Mouse (Mus musculus): ENCODE measurements around the gene Tspo2. TPM values are rescaled to one million over a fixed set of nuclear protein-coding genes. Genes with fewer than 3 reads are reported as not detected.

Gene Tspo2
- polyA plus RNA-seq, 1 experiment from 2014 or later = 0.61 TPM

DNA sequence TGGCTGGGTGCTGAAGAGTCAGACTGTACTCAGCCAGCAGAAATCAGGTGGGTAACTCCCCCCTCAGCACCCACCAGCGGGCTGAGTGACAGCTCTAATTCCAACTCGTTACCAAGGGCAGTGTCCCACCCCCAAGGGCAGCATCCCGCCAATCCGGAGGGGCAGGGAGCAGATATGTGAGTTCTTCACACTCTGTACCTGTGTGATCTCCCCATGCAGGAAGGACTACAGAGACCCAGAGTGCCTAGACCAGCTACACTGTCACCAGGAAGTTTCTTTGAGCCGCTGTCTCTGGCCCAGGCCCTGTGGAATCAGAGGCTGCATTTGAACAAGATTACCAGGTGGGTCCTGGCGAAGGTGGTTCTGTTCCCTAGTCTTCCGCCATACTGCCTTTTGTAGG, 2.9 kb upstream of the Tspo2 start:
- H3K27ac ChIP-seq (ENCODE audit: low read depth, low read length) = no peak overlapping the region
- ATAC-seq (ENCODE audit: low FRiP score) (no peak), DNase-seq (ENCODE audit: low spot score, missing footprints) (no peak)
- WGBS = 54% methylated on average over 7 of the region's 7 CpGs
- no peaks in the 10 kb centered on the region for H3K9me3 ChIP-seq (ENCODE audit: control insufficient read depth, low read length)
- H3K9ac ChIP-seq (ENCODE audit: low read length) = no peak overlapping the region
- no peaks in the 10 kb centered on the region for H3K27me3 ChIP-seq (ENCODE audit: control insufficient read depth, insufficient read depth, low read length)
- H3K4me3 ChIP-seq (ENCODE audit: low read depth, low read length) = no peak overlapping the region
- no peak overlapping the region for H3K4me2 ChIP-seq
- no peaks in the 10 kb centered on the region for H3K36me3 ChIP-seq (ENCODE audit: control insufficient read depth, insufficient read depth, low read length)
- H3K4me1 ChIP-seq (ENCODE audit: control insufficient read depth, insufficient read depth, low read length) = no peaks in the 10 kb centered on the region

- H3K9ac ChIP-seq (ENCODE audit: low read length) = no peak overlapping the region
- no peak overlapping the region for H3K4me3 ChIP-seq (ENCODE audit: low read depth, low read length)
- no peak overlapping the region for H3K27ac ChIP-seq (ENCODE audit: low read depth, low read length)
- DNase-seq (ENCODE audit: low spot score, missing footprints) (peak; percentile 74), ATAC-seq (ENCODE audit: low FRiP score) (no peak)
- 78% methylated on average over 7 of the region's 7 CpGs for WGBS
- H3K27me3 ChIP-seq (ENCODE audit: control insufficient read depth, insufficient read depth, low read length) = no peaks in the 10 kb centered on the region
- no peaks in the 10 kb centered on the region for H3K36me3 ChIP-seq (ENCODE audit: control insufficient read depth, insufficient read depth, low read length)
- H3K4me1 ChIP-seq (ENCODE audit: control insufficient read depth, insufficient read depth, low read length) = no peaks in the 10 kb centered on the region
- no peaks in the 10 kb centered on the region for H3K9me3 ChIP-seq (ENCODE audit: control insufficient read depth, low read length)
- H3K4me2 ChIP-seq = no peak overlapping the region
Measured at GRCm38 (mm10) chr17:48453489-48453888, 2.2 kb upstream of the Tspo2 start.

GRCm38 (mm10) chr17:48451753-48452444, 577 bp upstream of the Tspo2 start:
- Histone ChIP-seq H3K4me1 (ENCODE audit: control insufficient read depth, insufficient read depth, low read length) (no peaks in the 10 kb centered on the region), H3K9me3 (ENCODE audit: control insufficient read depth, low read length) (no peaks in the 10 kb centered on the region), H3K9ac (ENCODE audit: low read length) (no peak overlapping the region), H3K36me3 (ENCODE audit: control insufficient read depth, insufficient read depth, low read length) (no peaks in the 10 kb centered on the region), H3K4me2 (no peak overlapping the region), H3K4me3 (ENCODE audit: low read depth, low read length) (no peak overlapping the region), H3K27ac (ENCODE audit: low read depth, low read length) (no peak overlapping the region), H3K27me3 (ENCODE audit: control insufficient read depth, insufficient read depth, low read length) (no peaks in the 10 kb centered on the region)
- no peak for ATAC-seq (ENCODE audit: low FRiP score)
- no peak for DNase-seq (ENCODE audit: low spot score, missing footprints)
- WGBS = 74% methylated on average over 9 of the region's 9 CpGs

GRCm38 (mm10) chr17:48450666-48451352, 513 bp downstream of the Tspo2 start:
- ATAC-seq (ENCODE audit: low FRiP score) (no peak), DNase-seq (ENCODE audit: low spot score, missing footprints) (no peak)
- H3K27me3 ChIP-seq (ENCODE audit: control insufficient read depth, insufficient read depth, low read length) = no peaks in the 10 kb centered on the region
- no peak overlapping the region for H3K4me2 ChIP-seq
- H3K36me3 ChIP-seq (ENCODE audit: control insufficient read depth, insufficient read depth, low read length) = no peaks in the 10 kb centered on the region
- WGBS = 86% methylated on average over 13 of the region's 13 CpGs
- no peak overlapping the region for H3K27ac ChIP-seq (ENCODE audit: low read depth, low read length)
- H3K4me3 ChIP-seq (ENCODE audit: low read depth, low read length) = no peak overlapping the region
- H3K4me1 ChIP-seq (ENCODE audit: control insufficient read depth, insufficient read depth, low read length) = no peaks in the 10 kb centered on the region
- H3K9ac ChIP-seq (ENCODE audit: low read length) = no peak overlapping the region
- no peaks in the 10 kb centered on the region for H3K9me3 ChIP-seq (ENCODE audit: control insufficient read depth, low read length)

DNA sequence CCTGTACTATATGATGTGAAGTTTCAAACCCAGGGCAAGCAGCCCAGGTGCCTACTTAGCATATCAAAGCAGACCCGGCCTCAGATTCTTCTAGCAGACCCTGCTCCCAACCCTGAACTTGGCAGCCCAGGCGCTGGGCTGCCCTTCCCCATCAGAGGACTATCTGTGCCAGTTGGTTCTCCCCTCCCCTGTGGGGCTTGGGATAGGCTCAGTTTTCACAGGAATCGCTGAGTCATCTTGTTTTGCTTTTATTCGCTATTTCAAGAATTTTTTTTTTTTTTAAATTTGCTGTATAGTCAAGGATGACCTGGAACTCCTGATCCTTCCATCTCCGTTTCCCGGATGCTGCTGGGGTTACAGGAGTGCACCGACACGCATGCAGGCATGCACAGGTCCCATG, 3.6 kb downstream of the Tspo2 start:
- Histone ChIP-seq H3K36me3 (ENCODE audit: control insufficient read depth, insufficient read depth, low read length) (no peaks in the 10 kb centered on the region), H3K9me3 (ENCODE audit: control insufficient read depth, low read length) (no peaks in the 10 kb centered on the region), H3K27me3 (ENCODE audit: control insufficient read depth, insufficient read depth, low read length) (no peaks in the 10 kb centered on the region), H3K4me2 (no peak overlapping the region), H3K4me3 (ENCODE audit: low read depth, low read length) (no peak overlapping the region), H3K9ac (ENCODE audit: low read length) (no peak overlapping the region), H3K4me1 (ENCODE audit: control insufficient read depth, insufficient read depth, low read length) (no peaks in the 10 kb centered on the region), H3K27ac (ENCODE audit: low read depth, low read length) (no peak overlapping the region)
- DNase-seq (ENCODE audit: low spot score, missing footprints) (no peak), ATAC-seq (ENCODE audit: low FRiP score) (no peak)
- WGBS = 77% methylated on average over 8 of the region's 8 CpGs

- Histone ChIP-seq H3K36me3 (ENCODE audit: control insufficient read depth, insufficient read depth, low read length) (no peaks in the 10 kb centered on the region), H3K4me1 (ENCODE audit: control insufficient read depth, insufficient read depth, low read length) (no peaks in the 10 kb centered on the region), H3K27me3 (ENCODE audit: control insufficient read depth, insufficient read depth, low read length) (no peaks in the 10 kb centered on the region), H3K4me3 (ENCODE audit: low read depth, low read length) (no peak overlapping the region), H3K9ac (ENCODE audit: low read length) (no peak overlapping the region), H3K9me3 (ENCODE audit: control insufficient read depth, low read length) (no peaks in the 10 kb centered on the region), H3K4me2 (no peak overlapping the region), H3K27ac (ENCODE audit: low read depth, low read length) (no peak overlapping the region)
- WGBS = 66% methylated on average over 16 of the region's 16 CpGs
- DNase-seq (ENCODE audit: low spot score, missing footprints) = no peak
- no peak for ATAC-seq (ENCODE audit: low FRiP score)
Measured at GRCm38 (mm10) chr17:48443542-48444145, 7.7 kb downstream of the Tspo2 start.

DNA sequence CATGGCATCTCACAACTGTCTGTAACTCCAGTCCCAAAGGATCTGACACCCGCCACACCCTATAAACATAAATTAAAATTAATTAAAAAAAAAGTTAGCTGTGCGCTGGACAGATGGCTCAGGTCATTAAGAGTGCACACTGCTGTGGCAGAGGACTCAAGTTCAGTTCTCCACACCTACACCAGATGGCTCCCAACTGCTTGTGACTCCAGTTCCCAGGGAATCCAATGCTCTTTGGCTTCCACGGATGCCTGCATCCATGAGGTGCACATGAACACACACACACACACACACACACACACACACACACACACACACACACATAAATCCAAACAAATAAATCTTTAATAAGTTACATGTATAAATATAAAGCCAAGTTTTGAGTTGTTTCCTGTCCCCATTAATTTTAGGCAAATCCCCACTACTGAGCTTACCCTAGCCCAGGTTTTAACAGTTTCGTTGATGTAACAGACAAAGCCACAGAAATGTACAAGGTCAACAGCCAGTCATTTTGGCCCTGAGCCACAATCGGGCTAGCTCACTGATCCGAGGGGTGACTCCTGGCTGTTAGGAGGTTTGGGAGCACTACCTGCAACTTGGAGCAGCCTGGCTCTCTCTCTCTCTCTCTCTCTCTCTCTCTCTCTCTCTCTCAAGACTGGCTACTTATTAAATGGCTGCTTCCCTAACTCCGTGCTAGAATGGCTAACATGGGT, 8.4 kb downstream of the Tspo2 start:
- 83% methylated on average over 7 of the region's 7 CpGs for whole genome bisulfite sequencing
- no peaks in the 10 kb centered on the region for H3K4me1 ChIP-seq (ENCODE audit: control insufficient read depth, insufficient read depth, low read length)
- H3K36me3 ChIP-seq (ENCODE audit: control insufficient read depth, insufficient read depth, low read length) = no peaks in the 10 kb centered on the region
- no peak overlapping the region for H3K4me2 ChIP-seq
- ATAC-seq (ENCODE audit: low FRiP score) = no peak
- no peak overlapping the region for H3K4me3 ChIP-seq (ENCODE audit: low read depth, low read length)
- no peaks in the 10 kb centered on the region for H3K27me3 ChIP-seq (ENCODE audit: control insufficient read depth, insufficient read depth, low read length)
- no peaks in the 10 kb centered on the region for H3K9me3 ChIP-seq (ENCODE audit: control insufficient read depth, low read length)
- H3K9ac ChIP-seq (ENCODE audit: low read length) = no peak overlapping the region
- DNase-seq (ENCODE audit: low spot score, missing footprints) = no peak
- no peak overlapping the region for H3K27ac ChIP-seq (ENCODE audit: low read depth, low read length)

DNA sequence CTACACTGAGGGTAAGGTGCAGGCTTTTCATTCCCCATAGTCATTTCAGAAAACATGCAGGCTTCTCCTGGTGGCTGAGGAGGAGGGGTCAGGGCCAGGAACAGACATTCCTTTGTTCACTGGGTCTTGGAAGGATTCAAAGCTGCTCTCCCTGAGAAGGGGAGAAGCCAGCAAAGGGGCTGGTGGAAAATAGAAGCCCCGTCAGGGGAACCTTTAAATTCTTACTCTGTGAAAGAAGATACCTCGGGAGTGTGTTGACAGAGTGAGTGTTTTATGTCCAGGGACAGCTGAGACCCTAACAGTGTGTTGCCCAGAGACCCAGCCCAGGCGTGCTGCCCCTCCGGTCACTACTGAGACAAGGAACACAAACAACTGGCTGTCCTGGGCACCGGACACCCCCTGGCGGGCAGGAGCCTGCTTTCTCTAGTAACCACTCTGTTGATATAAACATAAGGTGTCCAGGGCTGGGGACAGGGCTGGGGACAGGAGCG, 13.9 kb downstream of the Tspo2 start:
- Histone ChIP-seq H3K4me2 (no peak overlapping the region), H3K9ac (ENCODE audit: low read length) (no peak overlapping the region), H3K27ac (ENCODE audit: low read depth, low read length) (0 out of 2 replicates have a peak overlapping the region, but pooled peaks have one; percentile 0), H3K36me3 (ENCODE audit: control insufficient read depth, insufficient read depth, low read length) (no peaks in the 10 kb centered on the region), H3K4me1 (ENCODE audit: control insufficient read depth, insufficient read depth, low read length) (peaks cover under 1% of the 10 kb centered on the region; the same call in 1 of the 2 replicates), H3K27me3 (ENCODE audit: control insufficient read depth, insufficient read depth, low read length) (no peaks in the 10 kb centered on the region), H3K9me3 (ENCODE audit: control insufficient read depth, low read length) (no peaks in the 10 kb centered on the region), H3K4me3 (ENCODE audit: low read depth, low read length) (no peak overlapping the region)
- ATAC-seq (ENCODE audit: low FRiP score) = peak; percentile 52; the same call in 1 of the 2 replicates
- WGBS = 31% methylated on average over 7 of the region's 7 CpGs
- DNase-seq (ENCODE audit: low spot score, missing footprints) = peak; percentile 85
